ENCODE assay signal across 8 mouse cellular contexts in genomic region chr2:34406601-34407464, GRCm38 (mm10). TPM values are rescaled to one million over a fixed set of nuclear protein-coding genes. Genes with fewer than 3 reads are reported as not detected.
DNase-seq lines count a peak whose midpoint lies in the region; ATAC-seq lines count a peak whose summit lies in the region.

Mapkap1 (plus strand) TSS chr2:34406771.

- peak; percentile 92 for DNase-seq in WW6 (ENCODE audit: low read depth, low spot score)
- peak; percentile 95 to 96 for DNase-seq in cerebellum, postnatal 4 days (ENCODE audit: low spot score in 2 of 2)
- DNase-seq in gastrocnemius, adult 18-20 months (ENCODE audit: low spot score): peak; percentile 98
- DNase-seq in left cerebral cortex, adult 18-20 months (ENCODE audit: low spot score in 2 of 2): peak; percentile 97 to 98
- peak; percentile 97 for DNase-seq in right cerebral cortex, adult 18-20 months
- DNase-seq in urinary bladder, postnatal 10 days (ENCODE audit: low spot score): peak; percentile 85

- under 1% methylated on average over 63 of the region's 68 CpGs for WGBS in hindbrain, embryonic 16.5 days
- WGBS in macrophage (ENCODE audit: missing documents): 1% methylated on average over 65 of the region's 68 CpGs

- H3K36me3 ChIP-seq in hindbrain, embryonic 16.5 days (ENCODE audit: control insufficient read depth, insufficient read depth, low read length): no peaks in the 10 kb centered on the region
- H3K36me3 ChIP-seq in macrophage (ENCODE audit: inconsistent target): no peaks in the 10 kb centered on the region

- H3K4me2 ChIP-seq in hindbrain, embryonic 16.5 days (ENCODE audit: low read length): peak within 1 kb of the TSS; percentile 83

- H3K4me1 ChIP-seq in hindbrain, embryonic 16.5 days (ENCODE audit: control insufficient read depth, insufficient read depth, low read depth, low read length): peaks cover 10% of the 10 kb centered on the region

- peak within 1 kb of the TSS; percentile 90 for H3K9ac ChIP-seq in hindbrain, embryonic 16.5 days (ENCODE audit: low read depth, low read length)

- H3K27me3 ChIP-seq in hindbrain, embryonic 16.5 days (replicated peaks; ENCODE audit: control insufficient read depth, insufficient read depth, low read length): no peaks in the 10 kb centered on the region

- peak within 1 kb of the TSS; percentile 65 for H3K27ac ChIP-seq in hindbrain, embryonic 16.5 days (ENCODE audit: low read depth, low read length)
- no peak within 1 kb of the TSS for H3K27ac ChIP-seq in macrophage

- H3K79me2 ChIP-seq in macrophage (ENCODE audit: inconsistent target): peaks cover 42% of the 10 kb centered on the region

- ATAC-seq in hindbrain, embryonic 16.5 days: peak; percentile 99

- H3K9me3 ChIP-seq in hindbrain, embryonic 16.5 days (ENCODE audit: control insufficient read depth, low read length): no peaks in the 10 kb centered on the region

- peak within 1 kb of the TSS; percentile 91 for H3K4me3 ChIP-seq in hindbrain, embryonic 16.5 days (ENCODE audit: low read length)
- peak within 1 kb of the TSS; percentile 68 for H3K4me3 ChIP-seq in macrophage (ENCODE audit: inconsistent target)

RNA-seq across cellular contexts. Expression of gene Mapkap1, which starts in this region (rescaled TPM):
- total RNA-seq in gastrocnemius, adult 18-20 months (2021): 10 to 100 TPM; 65.8 to 74.4 TPM
- polyA plus RNA-seq in hindbrain, embryonic 16.5 days (2015; fragmentation: Nextera tagmentation; extraction: Ambion mirVana): 85.5 and 94.3 TPM in 2 replicates
- total RNA-seq in left cerebral cortex, adult 18-20 months (2021): 10 to 100 TPM; 69.0 to 72.0 TPM
- 100 to 1,000 TPM in 20 of 26 experiments, 10 to 100 TPM in 6; 57.4 to 149 (median 115) TPM for total RNA-seq in macrophage (2018; cell fraction: chromatin; rRNA removed)
- total RNA-seq in macrophage (2018; cell fraction: cytosol; rRNA removed): 10 to 100 TPM; 32.8 to 53.7 (median 43.8) TPM
- total RNA-seq in macrophage (2018; cell fraction: nucleus; rRNA removed): 100 to 1,000 TPM in 1 of 26 experiments, 10 to 100 TPM in 25; 24.0 to 109 (median 53.9) TPM
- 34.5 to 49.6 TPM (median 46.5 TPM) in 3 replicates for polyA plus RNA-seq in macrophage (2018)
